In the genomic region with DNA sequence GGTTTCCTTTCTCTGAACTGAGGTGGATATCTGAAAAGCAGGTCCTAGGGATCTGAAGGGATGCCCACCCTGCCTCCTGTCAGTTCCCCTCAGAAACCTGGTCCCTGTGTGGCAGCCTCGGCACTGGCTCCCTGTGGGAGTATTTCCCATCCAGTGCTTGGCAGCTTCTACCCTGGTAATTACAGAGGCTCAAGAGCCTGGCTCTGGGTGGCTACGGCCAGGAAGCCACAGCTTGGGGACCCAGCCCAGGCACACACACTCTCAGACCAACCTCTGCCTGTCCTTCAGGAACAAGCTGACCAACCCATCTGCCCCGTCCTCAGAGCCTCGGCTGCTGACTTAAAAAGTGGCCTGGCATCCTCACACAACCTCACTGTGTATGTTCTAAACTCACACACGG, we compare ENCODE assay signal across 27 mouse cellular contexts. TPM values are rescaled to one million over a fixed set of nuclear protein-coding genes. Genes with fewer than 3 reads are reported as not detected.
DNase-seq lines count a peak whose midpoint lies in the region; ATAC-seq lines count a peak whose summit lies in the region.
"Had no signal": no experiment of that assay in that cellular context is flagged by ENCODE, and none has a peak within 500 bp of the region (broad histone marks: within the 10 kb centered on the region; RNA-seq: fewer than 3 reads in every experiment).

No protein-coding gene starts in this region.

- H3K27me3 ChIP-seq in limb, embryonic 12.5 days, result peaks cover 9% of the 10 kb centered on the region
- H3K27me3 ChIP-seq in limb, embryonic 10.5 days (ENCODE audit: low read depth, poor library complexity, severe bottlenecking), result peaks cover 8% of the 10 kb centered on the region
- 0 out of 2 replicates have a peak, but pooled peaks cover 9% of the 10 kb centered on the region for H3K27me3 ChIP-seq in embryonic facial prominence, embryonic 10.5 days (replicated peaks; ENCODE audit: low read depth, poor library complexity, severe bottlenecking)
- H3K27me3 ChIP-seq in liver, embryonic 13.5 days, result no peaks in the 10 kb centered on the region
- H3K27me3 ChIP-seq: hindbrain, embryonic 12.5 days; neural tube, embryonic 12.5 days had no signal

- ATAC-seq in limb, embryonic 12.5 days (ENCODE audit: insufficient number of reproducible peaks, insufficient read depth, low FRiP score, low TSS enrichment, low read depth), result no peak
- ATAC-seq in liver, embryonic 13.5 days (ENCODE audit: low read depth), result no peak
- ATAC-seq: inflammation-experienced regulatory T-cells, adult 6 months had no signal

- H3K36me3 ChIP-seq in limb, embryonic 12.5 days, result no peaks in the 10 kb centered on the region
- H3K36me3 ChIP-seq in limb, embryonic 10.5 days, result no peaks in the 10 kb centered on the region
- no peaks in the 10 kb centered on the region for H3K36me3 ChIP-seq in embryonic facial prominence, embryonic 10.5 days (replicated peaks)
- no peaks in the 10 kb centered on the region for H3K36me3 ChIP-seq in liver, embryonic 13.5 days
- H3K36me3 ChIP-seq: hindbrain, embryonic 12.5 days; midbrain, embryonic 12.5 days; neural tube, embryonic 12.5 days had no signal

- no peak overlapping the region for H3K4me2 ChIP-seq in limb, embryonic 12.5 days
- peak overlapping the region; percentile 54 for H3K4me2 ChIP-seq in liver, embryonic 13.5 days
- H3K4me2 ChIP-seq: hindbrain, embryonic 12.5 days; lung, embryonic 14.5 days; midbrain, embryonic 12.5 days; neural tube, embryonic 12.5 days had no signal

- intact Hi-C loops in heart, postnatal 36 days (cut with DNase I), result no loop called here
- intact Hi-C loops in left cerebral cortex, postnatal 14 days (cut with DNase I), result no loop called here

- H3K4me1 ChIP-seq in limb, embryonic 12.5 days (replicated peaks), result no peaks in the 10 kb centered on the region
- H3K4me1 ChIP-seq in limb, embryonic 10.5 days, result peaks cover 23% of the 10 kb centered on the region
- H3K4me1 ChIP-seq in embryonic facial prominence, embryonic 10.5 days, result peaks cover 43% of the 10 kb centered on the region
- H3K4me1 ChIP-seq in liver, embryonic 13.5 days (replicated peaks), result peaks cover 100% of the 10 kb centered on the region

- WGBS in limb, embryonic 12.5 days, result 79% methylated on average over 5 of the region's 5 CpGs
- WGBS in limb, embryonic 10.5 days, result 78% methylated on average over 5 of the region's 5 CpGs
- 76% methylated on average over 5 of the region's 5 CpGs for WGBS in embryonic facial prominence, embryonic 10.5 days
- 22% methylated on average over 5 of the region's 5 CpGs for WGBS in liver, embryonic 13.5 days (ENCODE audit: insufficient replicate concordance)

- H3K9me3 ChIP-seq in limb, embryonic 12.5 days, result no peaks in the 10 kb centered on the region
- no peaks in the 10 kb centered on the region for H3K9me3 ChIP-seq in limb, embryonic 10.5 days (replicated peaks)
- no peaks in the 10 kb centered on the region for H3K9me3 ChIP-seq in embryonic facial prominence, embryonic 10.5 days
- H3K9me3 ChIP-seq in liver, embryonic 13.5 days (replicated peaks), result no peaks in the 10 kb centered on the region
- H3K9me3 ChIP-seq: hindbrain, embryonic 12.5 days; midbrain, embryonic 12.5 days; neural tube, embryonic 12.5 days had no signal

- H3K9ac ChIP-seq in limb, embryonic 12.5 days (replicated peaks), result 0 out of 2 replicates have a peak overlapping the region, but pooled peaks have one; percentile 8
- peak overlapping the region; percentile 41; the same call in 1 of the 2 replicates for H3K9ac ChIP-seq in liver, embryonic 13.5 days
- H3K9ac ChIP-seq: hindbrain, embryonic 12.5 days; lung, embryonic 14.5 days; midbrain, embryonic 12.5 days; neural tube, embryonic 12.5 days had no signal

- no peak overlapping the region for H3K4me3 ChIP-seq in limb, embryonic 12.5 days (replicated peaks)
- H3K4me3 ChIP-seq in limb, embryonic 10.5 days, result no peak overlapping the region
- no peak overlapping the region for H3K4me3 ChIP-seq in embryonic facial prominence, embryonic 10.5 days
- no peak overlapping the region for H3K4me3 ChIP-seq in liver, embryonic 13.5 days (replicated peaks)
- H3K4me3 ChIP-seq: hindbrain, embryonic 12.5 days; midbrain, embryonic 12.5 days; neural tube, embryonic 12.5 days had no signal

- H3K27ac ChIP-seq in limb, embryonic 12.5 days, result no peak overlapping the region
- H3K27ac ChIP-seq in limb, embryonic 10.5 days, result no peak overlapping the region
- peak overlapping the region; percentile 63; the same call in 1 of the 2 replicates for H3K27ac ChIP-seq in embryonic facial prominence, embryonic 10.5 days (replicated peaks)
- peak overlapping the region; percentile 83 for H3K27ac ChIP-seq in liver, embryonic 13.5 days
- H3K27ac ChIP-seq: hindbrain, embryonic 12.5 days; midbrain, embryonic 12.5 days; neural tube, embryonic 12.5 days had no signal

- peak; percentile 92 for DNase-seq in heart, adult 11 months
- no peak for DNase-seq in heart, postnatal 36 days
- no peak for DNase-seq in limb, embryonic 10.5 days (ENCODE audit: low spot score)
- DNase-seq in embryonic facial prominence, embryonic 10.5 days (ENCODE audit: low spot score), result no peak
- no peak for DNase-seq in liver, embryonic 13.5 days
- DNase-seq in adipocyte (ENCODE audit: low spot score), result no peak
- no peak for DNase-seq in left cerebral cortex, postnatal 14 days (ENCODE audit: low spot score in 2 of 2)
- DNase-seq: adrenal gland, adult 2 months; B cell, adult 2 months; cerebellum, adult 8-10 months; gastrocnemius, postnatal 36 days; kidney, adult 2 months; kidney, postnatal 10 days; lung, embryonic 14.5 days; lung, postnatal 36 days; right cerebral cortex, adult 18-20 months; thymus, postnatal 25 days had no signal

RNA-seq across cellular contexts. Expression of gene Spns2, which starts 8.4 kb away (rescaled TPM):
- total RNA-seq in heart, postnatal 36 days (2021), result 10 to 100 TPM in 1 of 2 experiments, 1 to 10 TPM in 1; 9.7 to 11.0 TPM
- 2.1 and 2.2 TPM in 2 replicates for polyA plus RNA-seq in limb, embryonic 12.5 days (2016; fragmentation: Nextera tagmentation; extraction: Ambion mirVana)
- polyA plus RNA-seq in limb, embryonic 10.5 days (2016; fragmentation: Nextera tagmentation; extraction: Ambion mirVana), result 2.8 and 3.0 TPM in 2 replicates
- 3.3 TPM in 2 replicates for polyA plus RNA-seq in embryonic facial prominence, embryonic 10.5 days (2016; fragmentation: Nextera tagmentation; extraction: Ambion mirVana)
- polyA plus RNA-seq in liver, embryonic 13.5 days (2015; fragmentation: Nextera tagmentation; extraction: Ambion mirVana), result 4.3 and 5.5 TPM in 2 replicates
- 10 to 100 TPM; 46.4 to 58.5 TPM for total RNA-seq in left cerebral cortex, postnatal 14 days (2021)
- polyA plus RNA-seq: inflammation-experienced regulatory T-cells, adult 6 months had no signal

RNA-seq across cellular contexts. Expression of gene Mybbp1a, which starts 40.2 kb away (rescaled TPM):
- 10 to 100 TPM; 45.9 to 46.8 TPM for total RNA-seq in heart, postnatal 36 days (2021)
- polyA plus RNA-seq in limb, embryonic 12.5 days (2016; fragmentation: Nextera tagmentation; extraction: Ambion mirVana), result 173 and 176 TPM in 2 replicates
- polyA plus RNA-seq in limb, embryonic 10.5 days (2016; fragmentation: Nextera tagmentation; extraction: Ambion mirVana), result 234 and 274 TPM in 2 replicates
- polyA plus RNA-seq in embryonic facial prominence, embryonic 10.5 days (2016; fragmentation: Nextera tagmentation; extraction: Ambion mirVana), result 257 and 263 TPM in 2 replicates
- 129 and 138 TPM in 2 replicates for polyA plus RNA-seq in liver, embryonic 13.5 days (2015; fragmentation: Nextera tagmentation; extraction: Ambion mirVana)
- 10 to 100 TPM; 45.4 to 50.6 TPM for total RNA-seq in left cerebral cortex, postnatal 14 days (2021)

RNA-seq across cellular contexts. Expression of gene Ggt6, which starts 46.0 kb away (rescaled TPM):
- not detected for total RNA-seq in heart, postnatal 36 days (2021)
- polyA plus RNA-seq in limb, embryonic 12.5 days (2016; fragmentation: Nextera tagmentation; extraction: Ambion mirVana), result 0.15 and 0.36 TPM in 2 replicates
- 0.08 TPM in 1 of 2 replicates, not detected in the other for polyA plus RNA-seq in limb, embryonic 10.5 days (2016; fragmentation: Nextera tagmentation; extraction: Ambion mirVana)
- polyA plus RNA-seq in embryonic facial prominence, embryonic 10.5 days (2016; fragmentation: Nextera tagmentation; extraction: Ambion mirVana), result 0.10 TPM in 1 of 2 replicates, not detected in the other
- polyA plus RNA-seq in liver, embryonic 13.5 days (2015; fragmentation: Nextera tagmentation; extraction: Ambion mirVana), result not detected in 2 replicates
- not detected for total RNA-seq in left cerebral cortex, postnatal 14 days (2021)
- total RNA-seq: common myeloid progenitor, adult 5-6 weeks; monocyte, adult 5-6 weeks had no signal
- polyA plus RNA-seq: embryonic facial prominence, embryonic 11.5 days; heart, embryonic 14.5 days; inflammation-experienced regulatory T-cells, adult 6 months; limb, embryonic 11.5 days; lung, embryonic 14.5 days; midbrain, embryonic 12.5 days; neural tube, embryonic 12.5 days had no signal

Comparison
In these comparisons a context has a peak if more than half of its experiments do, and no peak if none do; other contexts are left out.
1. H3K27ac ChIP-seq: peak in embryonic facial prominence, embryonic 10.5 days (single experiment) and liver, embryonic 13.5 days (single experiment); none in limb, embryonic 12.5 days (single experiment) and limb, embryonic 10.5 days (single experiment).